Mouse (Mus musculus) midbrain, embryonic 12.5 days (tissue): Measurements from ENCODE around the gene Hck. TPM values are rescaled to one million over a fixed set of nuclear protein-coding genes. Genes with fewer than 3 reads are reported as not detected.

Source experiments
- ATAC-seq: fragments of 200-750 bp; cut with Nextera tagmentation; 2 replicates; pipeline ENCODE4 v1.8.0; 2017; ENCODE audit warnings: low read depth, moderate TSS enrichment, moderate library complexity; ENCODE audit not compliant: low FRiP score
- H3K27ac ChIP-seq: fragments of 300-500 bp; sonication (generic); replicated peaks from 2 replicates; pipeline ENCODE4 v1.5.1; 2016; ENCODE audit warnings: mild to moderate bottlenecking
- H3K27me3 ChIP-seq: fragments of 300-500 bp; sonication (generic); 2 replicates; pipeline ENCODE4 v1.6.1; 2016; ENCODE audit warnings: mild to moderate bottlenecking
- H3K36me3 ChIP-seq: fragments of 300-500 bp; sonication (generic); 2 replicates; pipeline ENCODE4 v1.6.1; 2016
- H3K4me1 ChIP-seq: fragments of 300-500 bp; sonication (generic); 2 replicates; pipeline ENCODE4 v1.6.1; 2016
- H3K4me2 ChIP-seq: fragments of 300-500 bp; sonication (generic); replicated peaks from 2 replicates; pipeline ENCODE4 v1.6.1; 2016; ENCODE audit warnings: mild to moderate bottlenecking, moderate library complexity
- H3K4me3 ChIP-seq: fragments of 300-500 bp; sonication (generic); 2 replicates; pipeline ENCODE4 v1.5.1; 2016; ENCODE audit warnings: mild to moderate bottlenecking
- H3K9ac ChIP-seq: fragments of 300-500 bp; sonication (generic); replicated peaks from 2 replicates; pipeline ENCODE4 v1.6.1; 2016; ENCODE audit warnings: mild to moderate bottlenecking, moderate library complexity
- H3K9me3 ChIP-seq: fragments of 300-500 bp; sonication (generic); 2 replicates; pipeline ENCODE4 v1.6.1; 2016; ENCODE audit warnings: mild to moderate bottlenecking
- WGBS: fragments of 180-500 bp; shearing (Covaris S2); methylation state at CpG from one replicate; pipeline ENCODE4 v1.1.7; 2016; 5-methylcytosine and 5-hydroxymethylcytosine counted together
- polyA plus RNA-seq: library from polyadenylated mRNA; unstranded; fragments of >200 nt; fragmentation: Nextera tagmentation; extraction: Ambion mirVana; gene quantifications from 2 replicates; pipeline ENCODE4 v1.2.1, GENCODE M21; 2016

Hck gene
- polyA plus RNA-seq, 1 experiment from 2014 or later, result 2.4 TPM

DNA sequence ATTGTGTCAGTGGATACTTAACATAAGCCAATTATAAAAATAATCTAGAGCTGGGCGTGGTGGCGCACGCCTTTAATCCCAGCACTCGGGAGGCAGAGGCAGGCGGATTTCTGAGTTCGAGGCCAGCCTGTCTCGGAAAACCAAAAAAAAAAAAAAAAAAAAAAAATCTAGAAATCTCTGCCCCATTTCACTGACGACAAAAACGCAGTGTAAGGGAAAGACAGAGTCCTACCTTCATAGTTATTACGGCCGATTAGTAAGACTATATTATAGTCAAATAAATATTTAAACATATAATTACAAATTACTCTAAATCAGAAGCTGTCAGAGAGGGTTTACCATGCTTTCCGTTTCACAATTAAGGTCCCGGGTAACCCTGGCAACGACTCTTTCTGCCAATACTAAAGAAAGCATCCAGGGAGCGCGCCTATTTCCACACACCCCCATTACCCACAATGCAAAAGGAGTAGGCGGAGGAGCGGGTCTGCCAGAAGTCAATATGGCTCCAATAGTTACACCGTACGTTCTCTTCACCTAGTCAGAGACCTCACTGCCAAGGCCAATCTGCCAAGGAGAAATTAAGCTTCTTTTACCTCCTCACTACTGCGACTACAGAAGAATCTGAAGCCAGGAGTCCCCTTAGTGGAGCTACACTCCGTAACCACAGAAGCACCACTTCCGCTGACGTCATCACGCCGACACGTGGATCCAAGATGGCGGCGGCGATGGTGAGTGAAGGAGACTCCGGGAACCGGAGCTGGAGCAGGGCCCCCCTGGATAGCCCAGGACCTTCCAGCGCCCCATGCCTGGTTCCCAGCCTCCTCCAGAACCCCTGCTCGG lies 52.8 kb downstream of the Hck start, which contains the start of gene Tm9sf4:
Tm9sf4 (plus strand) TSS at position 460 of the 840 bp plus-strand sequence.
- H3K36me3 ChIP-seq, result peaks cover 4% of the 10 kb centered on the region; the same call in 1 of the 2 replicates
- H3K4me3 ChIP-seq, result peak within 1 kb of the TSS; percentile 76
- peak within 1 kb of the TSS; percentile 83 for H3K4me2 ChIP-seq
- peak within 1 kb of the TSS; percentile 93 for H3K9ac ChIP-seq
- peak; percentile 96 for ATAC-seq
- H3K4me1 ChIP-seq, result peaks cover 11% of the 10 kb centered on the region
- no peaks in the 10 kb centered on the region; the same call in 1 of the 2 replicates for H3K27me3 ChIP-seq
- no peaks in the 10 kb centered on the region for H3K9me3 ChIP-seq
- WGBS, result 9% methylated on average over 34 of the region's 34 CpGs
- peak within 1 kb of the TSS; percentile 91 for H3K27ac ChIP-seq

DNA sequence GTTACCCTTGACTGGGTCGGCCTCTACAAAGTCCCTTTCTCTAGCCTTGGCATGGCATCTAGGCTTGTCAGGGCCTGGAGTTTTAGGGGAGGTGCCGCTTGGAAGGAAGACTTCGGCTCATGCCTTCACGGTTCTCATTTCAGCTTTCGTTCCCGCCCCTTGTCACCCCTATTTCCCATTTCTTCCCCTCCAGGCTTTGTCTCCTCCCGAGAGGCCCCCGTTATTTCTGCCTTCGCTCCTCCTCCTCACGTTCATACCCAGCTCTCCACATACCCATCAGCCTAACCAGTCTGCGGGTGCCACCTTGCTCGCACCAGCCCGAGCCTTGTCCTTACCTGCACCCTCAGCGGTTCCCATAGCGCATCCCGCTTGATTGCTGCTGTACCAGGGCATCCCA lies 53.4 kb downstream of the Hck start:
- Histone ChIP-seq H3K4me1 (peaks cover 11% of the 10 kb centered on the region), H3K9me3 (no peaks in the 10 kb centered on the region), H3K27me3 (no peaks in the 10 kb centered on the region; the same call in 1 of the 2 replicates), H3K4me2 (peak overlapping the region; percentile 83), H3K27ac (peak overlapping the region; percentile 91), H3K4me3 (peak overlapping the region; percentile 76), H3K9ac (peak overlapping the region; percentile 93), H3K36me3 (peaks cover 4% of the 10 kb centered on the region; the same call in 1 of the 2 replicates)
- under 1% methylated on average over 16 of the region's 16 CpGs for WGBS
- ATAC-seq, result peak; percentile 45; the same call in 1 of the 2 replicates

DNA sequence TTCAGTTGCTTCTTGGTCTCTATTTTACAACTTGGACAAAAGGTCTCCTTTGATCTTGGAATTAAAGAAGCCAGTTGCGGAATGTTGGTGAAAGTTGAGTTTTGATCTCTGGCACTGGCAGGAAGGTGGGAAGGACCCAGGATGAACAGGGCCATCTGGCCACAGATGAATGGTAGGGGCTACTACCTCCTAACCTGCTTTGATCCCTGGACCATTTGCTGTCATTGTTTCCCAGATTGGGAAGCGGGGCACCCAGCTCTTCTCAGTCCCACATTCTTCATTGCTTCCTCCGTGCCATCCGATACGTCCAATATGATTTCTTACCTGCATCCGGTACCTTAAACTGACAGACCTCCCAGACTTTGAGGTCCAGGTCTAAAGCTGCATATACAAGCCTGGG lies 58.9 kb downstream of the Hck start:
- 42% methylated on average over 6 of the region's 6 CpGs for WGBS
- Histone ChIP-seq H3K4me3 (no peak overlapping the region), H3K4me1 (peaks cover 21% of the 10 kb centered on the region), H3K4me2 (no peak overlapping the region), H3K27ac (no peak overlapping the region), H3K9ac (no peak overlapping the region), H3K27me3 (no peaks in the 10 kb centered on the region; the same call in 1 of the 2 replicates), H3K36me3 (peaks cover 4% of the 10 kb centered on the region; the same call in 1 of the 2 replicates), H3K9me3 (no peaks in the 10 kb centered on the region)
- ATAC-seq, result no peak

DNA sequence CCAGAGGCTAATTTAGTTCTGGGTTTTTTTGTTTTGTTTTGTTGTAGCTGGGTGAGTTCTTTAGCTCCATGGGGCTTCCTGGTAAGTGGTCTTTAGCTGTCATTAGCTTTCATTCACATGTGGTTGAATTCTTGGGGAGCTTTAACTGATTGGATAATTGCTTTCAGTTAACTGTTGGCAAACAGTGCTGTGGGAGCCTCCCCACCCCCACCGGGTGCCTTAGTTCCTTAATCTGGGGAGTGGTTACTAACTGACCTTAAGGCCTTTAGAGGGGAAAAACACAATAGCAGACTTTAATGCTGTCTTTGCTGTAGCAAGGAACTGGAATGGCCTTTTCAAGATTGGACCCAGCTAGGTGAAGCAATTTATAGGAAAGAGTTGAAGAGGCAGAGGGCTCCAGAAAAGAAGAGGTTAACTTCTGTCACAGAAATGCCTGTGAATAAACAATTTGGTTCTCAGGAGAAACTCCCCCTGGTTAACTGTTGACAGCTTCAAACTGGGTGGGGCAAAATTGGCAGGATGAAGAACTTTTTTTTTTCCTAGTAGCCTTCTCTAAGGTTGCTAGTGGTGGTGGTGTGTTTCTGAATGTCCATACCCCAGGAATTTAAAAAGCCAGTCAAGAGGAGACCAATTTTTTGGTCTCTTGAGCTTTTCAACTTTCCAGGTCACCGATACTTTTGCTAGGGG lies 60.0 kb downstream of the Hck start:
- WGBS, result 9% methylated on average over 2 of the region's 2 CpGs
- no peak for ATAC-seq
- no peak overlapping the region for H3K27ac ChIP-seq
- H3K27me3 ChIP-seq, result no peaks in the 10 kb centered on the region; the same call in 1 of the 2 replicates
- peaks cover 4% of the 10 kb centered on the region; the same call in 1 of the 2 replicates for H3K36me3 ChIP-seq
- H3K9ac ChIP-seq, result no peak overlapping the region
- H3K4me1 ChIP-seq, result peaks cover 13% of the 10 kb centered on the region
- H3K4me2 ChIP-seq, result no peak overlapping the region
- H3K4me3 ChIP-seq, result no peak overlapping the region
- no peaks in the 10 kb centered on the region for H3K9me3 ChIP-seq

GRCm38 (mm10) chr2:153170490-153171224 lies 62.4 kb downstream of the Hck start:
- Histone ChIP-seq H3K9me3 (no peaks in the 10 kb centered on the region), H3K27me3 (no peaks in the 10 kb centered on the region; the same call in 1 of the 2 replicates), H3K9ac (no peak overlapping the region), H3K4me1 (peaks cover 13% of the 10 kb centered on the region), H3K4me3 (no peak overlapping the region), H3K27ac (no peak overlapping the region), H3K36me3 (0 out of 2 replicates have a peak, but pooled peaks cover 3% of the 10 kb centered on the region), H3K4me2 (no peak overlapping the region)
- WGBS, result 91% methylated on average over 9 of the region's 9 CpGs
- ATAC-seq, result no peak

DNA sequence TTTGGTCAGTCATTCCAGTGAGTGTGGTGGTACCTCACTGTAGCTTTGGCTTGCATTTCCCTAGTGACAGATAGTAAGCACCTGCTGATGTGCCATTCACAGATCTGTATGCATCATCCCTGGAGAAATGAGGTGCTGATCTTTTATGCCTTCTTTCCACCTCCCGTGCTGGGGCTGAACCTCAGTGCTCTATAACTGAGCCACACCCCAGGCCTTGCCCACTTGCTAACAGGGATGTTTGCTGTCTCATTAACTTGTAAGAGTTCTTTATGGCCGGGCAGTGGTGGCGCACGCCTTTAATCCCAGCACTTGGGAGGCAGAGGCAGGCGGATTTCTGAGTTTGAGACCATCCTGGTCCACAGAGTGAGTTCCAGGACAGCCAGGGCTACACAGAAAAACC lies 63.7 kb downstream of the Hck start:
- H3K27me3 ChIP-seq, result no peaks in the 10 kb centered on the region
- no peak for ATAC-seq

GRCm38 (mm10) chr2:153175995-153176570 lies 67.8 kb downstream of the Hck start:
- Histone ChIP-seq H3K27me3 (no peaks in the 10 kb centered on the region), H3K36me3 (peaks cover 18% of the 10 kb centered on the region), H3K4me2 (no peak overlapping the region), H3K27ac (no peak overlapping the region), H3K9me3 (no peaks in the 10 kb centered on the region), H3K4me1 (no peaks in the 10 kb centered on the region), H3K4me3 (no peak overlapping the region), H3K9ac (no peak overlapping the region)
- 81% methylated on average over 8 of the region's 8 CpGs for WGBS
- no peak for ATAC-seq

More for the DNA sequence above, 63.7 kb downstream of the Hck start:
- H3K4me3 ChIP-seq, result no peak overlapping the region
- no peak overlapping the region for H3K27ac ChIP-seq
- H3K4me1 ChIP-seq, result peaks cover 13% of the 10 kb centered on the region
- H3K4me2 ChIP-seq, result no peak overlapping the region
- 94% methylated on average over 5 of the region's 5 CpGs for WGBS
- no peak overlapping the region for H3K9ac ChIP-seq
- H3K9me3 ChIP-seq, result no peaks in the 10 kb centered on the region
- 0 out of 2 replicates have a peak, but pooled peaks cover 3% of the 10 kb centered on the region for H3K36me3 ChIP-seq

DNA sequence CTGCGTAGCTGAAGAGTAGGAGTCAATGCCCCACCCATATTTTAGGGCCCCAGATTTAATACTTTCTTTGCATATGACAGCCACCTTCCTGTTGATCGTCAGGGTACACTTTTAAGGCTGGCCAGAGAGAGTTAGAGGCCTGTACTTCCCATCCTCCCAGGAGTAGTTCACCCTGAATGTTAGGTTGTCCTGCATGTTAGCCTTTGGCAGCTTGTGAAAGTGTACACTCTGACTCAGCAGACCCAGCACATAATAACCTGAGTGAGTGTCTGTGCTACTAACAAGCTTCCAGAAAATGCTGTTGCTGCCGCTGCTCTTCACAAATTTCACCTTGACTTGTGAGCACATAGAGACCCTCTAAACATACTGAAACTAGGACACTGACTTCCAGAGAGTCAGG lies 68.9 kb downstream of the Hck start:
- Histone ChIP-seq H3K27me3 (no peaks in the 10 kb centered on the region), H3K9me3 (no peaks in the 10 kb centered on the region), H3K9ac (no peak overlapping the region), H3K36me3 (peaks cover 22% of the 10 kb centered on the region), H3K27ac (no peak overlapping the region), H3K4me2 (no peak overlapping the region), H3K4me3 (no peak overlapping the region), H3K4me1 (no peaks in the 10 kb centered on the region)
- no peak for ATAC-seq
- WGBS, result 95% methylated on average over 3 of the region's 3 CpGs

DNA sequence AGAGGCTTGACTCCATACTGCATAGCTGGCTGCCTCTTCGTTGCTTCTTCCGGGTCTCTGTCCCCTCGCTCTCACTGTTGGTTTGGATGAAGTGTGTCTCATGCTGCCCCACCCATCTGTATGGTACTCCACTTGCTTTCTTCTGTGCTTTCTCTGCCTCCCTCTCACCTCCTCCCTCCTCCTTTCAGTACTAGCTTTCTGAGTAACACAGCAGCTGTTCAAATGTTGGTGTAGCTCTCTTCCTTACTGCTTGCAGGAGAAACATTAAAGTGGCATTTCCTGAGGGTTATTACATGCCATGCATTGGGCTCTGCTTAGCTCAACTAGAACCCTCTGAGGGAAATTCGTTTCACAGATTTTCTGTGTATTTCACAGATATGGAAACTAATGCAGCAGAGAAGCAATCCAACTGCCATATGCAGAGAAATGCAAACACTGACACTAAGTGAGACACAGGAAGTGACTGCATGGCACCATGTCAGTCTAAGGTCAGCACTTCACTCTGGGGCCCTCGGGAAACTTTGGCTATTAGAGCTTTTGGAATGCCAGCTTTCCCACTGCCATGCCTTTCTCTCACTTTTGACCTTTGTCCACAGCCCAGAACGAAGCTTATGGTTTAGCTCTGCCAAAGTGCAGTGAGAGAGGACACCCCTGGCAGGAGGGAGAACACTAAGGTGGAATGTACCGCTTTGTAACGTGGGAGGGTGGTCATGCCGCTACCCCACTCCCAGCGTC lies 71.0 kb downstream of the Hck start:
- Histone ChIP-seq H3K36me3 (peaks cover 42% of the 10 kb centered on the region), H3K4me2 (no peak overlapping the region), H3K9me3 (no peaks in the 10 kb centered on the region), H3K4me1 (no peaks in the 10 kb centered on the region), H3K27me3 (no peaks in the 10 kb centered on the region), H3K27ac (no peak overlapping the region), H3K9ac (no peak overlapping the region), H3K4me3 (no peak overlapping the region)
- WGBS, result 86% methylated on average over 10 of the region's 10 CpGs
- no peak for ATAC-seq

GRCm38 (mm10) chr2:153179961-153180360 lies 71.7 kb downstream of the Hck start:
- no peak for ATAC-seq
- Histone ChIP-seq H3K9me3 (no peaks in the 10 kb centered on the region), H3K4me2 (no peak overlapping the region), H3K27me3 (no peaks in the 10 kb centered on the region), H3K4me1 (no peaks in the 10 kb centered on the region), H3K36me3 (peaks cover 45% of the 10 kb centered on the region), H3K27ac (no peak overlapping the region), H3K4me3 (no peak overlapping the region), H3K9ac (no peak overlapping the region)
- 86% methylated on average over 3 of the region's 3 CpGs for WGBS

- Histone ChIP-seq H3K4me2 (no peak overlapping the region), H3K36me3 (peaks cover 91% of the 10 kb centered on the region), H3K9me3 (no peaks in the 10 kb centered on the region), H3K27me3 (no peaks in the 10 kb centered on the region), H3K4me3 (no peak overlapping the region), H3K4me1 (no peaks in the 10 kb centered on the region), H3K27ac (no peak overlapping the region), H3K9ac (no peak overlapping the region)
- ATAC-seq, result no peak
- 90% methylated on average over 2 of the region's 2 CpGs for WGBS
Measured at GRCm38 (mm10) chr2:153186176-153186591, 77.9 kb downstream of the Hck start.
